Mouse (Mus musculus): ENCODE measurements at regions not wholly inside any gene's neighbourhood (a gene's known extent, or its start where the extent isn't known, plus 50 kb on each side); places are given as distances from the start of the nearest gene placed in this dataset.
A peak's percentile ranks its signal among the peaks of the same experiment; 100 is the strongest.

DNA sequence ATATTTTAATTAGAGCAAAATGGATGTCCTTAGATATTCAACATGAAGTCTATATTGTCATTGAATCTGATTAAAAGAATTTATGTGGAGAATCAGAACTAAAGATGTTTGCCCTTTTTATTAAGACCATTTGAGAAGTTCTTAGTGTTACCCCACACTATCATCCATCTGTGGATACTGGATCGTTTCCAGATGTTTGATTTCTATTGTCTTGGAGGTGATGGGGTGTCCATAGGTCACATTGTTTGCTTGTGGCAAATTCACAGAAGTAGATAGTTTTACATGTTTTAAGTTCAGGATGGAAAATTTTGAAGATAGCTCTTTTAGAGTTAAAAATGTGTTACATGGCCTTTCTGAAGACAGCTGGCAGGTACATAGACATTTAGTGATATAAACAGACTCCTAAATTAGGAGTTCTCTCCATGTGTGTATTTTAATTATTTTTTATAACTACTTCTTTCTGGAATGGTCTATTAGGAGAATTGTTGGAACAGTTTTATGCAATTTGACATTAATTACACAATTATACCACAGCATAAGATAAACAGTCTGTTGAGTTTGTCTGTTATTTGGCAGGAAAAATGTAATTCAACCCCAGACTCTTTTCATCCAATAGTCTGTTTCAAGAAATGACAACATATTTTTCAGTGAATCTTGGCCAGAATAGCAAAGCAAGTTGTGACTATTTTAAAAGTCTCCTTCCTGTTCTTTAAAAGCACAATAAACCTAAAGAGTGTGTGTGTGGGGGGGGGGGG, 368.8 kb upstream of the Plscr5 start:
- DNase-seq (ENCODE audit: extremely low spot score in 1 of 2, low spot score in 1 of 2) = no peak

- DNase-seq (ENCODE audit: extremely low spot score in 1 of 2, low spot score in 1 of 2) = no peak
Measured at GRCm38 (mm10) chr9:91818616-91819328, 374.0 kb upstream of the Plscr5 start.

GRCm38 (mm10) chr9:91803372-91803961, 389.3 kb upstream of the Plscr5 start:
- no peak for DNase-seq (ENCODE audit: extremely low spot score in 1 of 2, low spot score in 1 of 2)

GRCm38 (mm10) chr9:91798837-91799225, 393.9 kb upstream of the Plscr5 start:
- DNase-seq (ENCODE audit: extremely low spot score in 1 of 2, low spot score in 1 of 2) = no peak

- DNase-seq (ENCODE audit: extremely low spot score in 1 of 2, low spot score in 1 of 2) = peak in 1 of 2 experiments; percentile 38
Measured at GRCm38 (mm10) chr9:91798171-91798836, 394.4 kb upstream of the Plscr5 start.

- no peak for DNase-seq (ENCODE audit: extremely low spot score in 1 of 2, low spot score in 1 of 2)
Measured at GRCm38 (mm10) chr9:91796976-91797375, 395.8 kb upstream of the Plscr5 start.

DNA sequence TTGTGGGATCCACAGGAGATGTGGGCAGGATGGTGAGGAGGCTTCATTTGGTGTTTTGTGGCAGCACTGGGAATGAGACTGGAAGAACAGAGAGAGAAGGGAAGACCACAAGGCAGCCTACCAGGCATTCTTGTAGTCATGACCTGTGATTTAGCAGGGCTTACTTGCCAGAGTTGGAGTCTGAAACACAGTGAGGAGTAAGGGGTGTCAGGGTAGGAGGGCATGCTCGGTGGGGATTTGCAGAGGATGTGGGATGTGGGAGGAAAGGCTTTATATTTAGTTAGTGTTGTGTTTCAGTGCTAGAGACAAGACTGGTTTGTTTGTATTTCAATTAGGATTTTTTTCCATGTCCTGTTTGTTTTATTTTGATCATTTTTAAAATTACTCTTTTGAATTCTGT, 387.3 kb upstream of the Zic1 start:
- DNase-seq (ENCODE audit: extremely low spot score in 1 of 2, low spot score in 1 of 2) = no peak

- no peak for DNase-seq (ENCODE audit: extremely low spot score in 1 of 2, low spot score in 1 of 2)
Measured at GRCm38 (mm10) chr9:91711106-91711505, 345.5 kb upstream of the Zic1 start.

DNA sequence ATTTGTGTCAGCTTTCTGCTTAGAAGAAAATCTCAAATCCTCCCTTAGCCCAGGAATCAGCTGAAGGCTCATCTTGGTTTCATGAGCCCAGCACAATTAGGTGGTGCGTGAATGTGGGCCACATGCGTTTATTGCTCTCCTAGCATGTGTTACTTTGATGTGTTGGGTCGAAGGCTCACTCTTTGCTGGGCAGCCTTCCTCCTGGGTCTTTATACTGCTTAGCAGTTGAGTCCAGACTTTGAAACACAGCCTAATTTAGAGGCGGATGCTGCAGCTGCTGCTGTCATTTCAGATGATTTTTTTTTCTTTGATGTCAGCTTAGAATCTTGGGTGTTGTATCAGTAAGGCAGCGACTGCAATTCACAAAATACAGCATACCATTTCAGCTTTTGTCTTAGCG, 315.2 kb upstream of the Zic1 start:
- DNase-seq (ENCODE audit: extremely low spot score in 1 of 2, low spot score in 1 of 2) = no peak

- no peak for DNase-seq (ENCODE audit: extremely low spot score in 1 of 2, low spot score in 1 of 2)
Measured at GRCm38 (mm10) chr9:91666667-91667066, 301.1 kb upstream of the Zic1 start.

- no peak for DNase-seq (ENCODE audit: extremely low spot score in 1 of 2, low spot score in 1 of 2)
Measured at GRCm38 (mm10) chr9:91660089-91660488, 294.5 kb upstream of the Zic1 start.

GRCm38 (mm10) chr9:91654071-91654470, 288.5 kb upstream of the Zic1 start:
- peak in 1 of 2 experiments; percentile 5 for DNase-seq (ENCODE audit: extremely low spot score in 1 of 2, low spot score in 1 of 2)

DNA sequence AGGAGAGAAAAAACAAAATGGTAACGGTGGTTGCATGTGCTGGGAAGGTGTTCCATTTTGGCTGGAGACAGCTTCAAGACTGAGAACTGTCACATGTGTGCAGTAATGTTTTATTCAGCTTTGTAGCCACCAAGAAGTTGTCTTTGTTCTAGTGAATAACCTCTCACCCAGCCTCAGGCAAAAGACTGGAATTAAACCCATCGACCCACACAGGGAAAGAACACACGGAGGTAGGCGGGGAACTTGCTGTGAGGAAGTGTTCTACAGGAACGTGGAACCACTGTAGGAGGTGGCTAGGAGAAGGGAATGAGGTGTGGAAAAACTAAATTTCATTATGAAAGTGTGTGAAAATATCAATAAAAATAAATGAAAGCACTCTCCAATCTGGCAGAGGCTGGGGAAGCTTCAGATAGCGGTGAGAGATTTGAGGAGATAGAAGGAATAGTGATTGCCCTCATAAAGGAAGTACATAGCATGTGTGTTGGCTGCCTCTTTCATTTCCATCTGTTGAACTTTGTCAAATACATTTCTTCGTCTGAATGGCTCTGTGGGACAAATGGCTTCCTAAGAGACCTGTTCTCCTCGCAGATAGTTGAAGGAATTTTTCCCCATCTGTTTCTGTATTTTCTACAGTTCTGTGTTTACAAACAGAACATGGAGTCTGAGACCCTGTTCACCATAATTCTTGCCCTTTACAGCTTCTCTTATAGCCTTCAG, 286.9 kb upstream of the Zic1 start:
- no peak for DNase-seq (ENCODE audit: extremely low spot score in 1 of 2, low spot score in 1 of 2)

GRCm38 (mm10) chr9:91610401-91610800, 244.8 kb upstream of the Zic1 start:
- no peak for DNase-seq (ENCODE audit: extremely low spot score in 1 of 2, low spot score in 1 of 2)

DNA sequence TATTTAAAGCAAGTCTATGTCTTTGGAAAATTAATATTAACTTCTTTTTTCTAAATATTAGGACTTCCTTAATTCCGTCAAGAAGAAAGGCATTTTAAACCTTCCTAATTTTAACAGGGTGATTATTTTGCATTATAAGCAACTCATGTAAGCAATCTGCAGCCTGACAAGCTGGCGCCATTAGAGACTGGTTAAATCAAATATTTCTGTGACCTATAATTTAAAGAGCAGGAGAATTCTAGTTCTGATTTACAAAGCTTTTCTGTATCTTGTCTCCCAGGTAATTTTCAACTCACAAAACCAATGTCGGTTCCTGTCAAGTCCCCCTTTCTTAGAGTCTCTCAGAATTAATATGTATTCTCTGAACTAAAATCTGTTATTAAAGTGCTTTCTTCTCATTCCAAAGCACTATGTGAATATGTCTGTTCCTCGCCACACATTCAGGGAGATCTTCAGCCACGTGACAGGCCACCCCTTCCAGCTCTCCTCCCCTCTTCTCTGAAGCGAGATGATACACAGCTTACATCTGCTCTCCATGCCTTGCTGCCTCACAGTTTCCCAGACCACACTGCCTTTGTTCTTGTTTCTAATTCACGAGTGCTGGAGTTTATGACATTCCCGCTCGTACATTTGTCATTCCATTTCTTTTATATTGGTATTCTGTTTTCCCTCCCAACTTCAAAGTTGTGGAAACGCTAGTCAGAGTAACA, 244.0 kb upstream of the Zic1 start:
- no peak for DNase-seq (ENCODE audit: extremely low spot score in 1 of 2, low spot score in 1 of 2)

DNA sequence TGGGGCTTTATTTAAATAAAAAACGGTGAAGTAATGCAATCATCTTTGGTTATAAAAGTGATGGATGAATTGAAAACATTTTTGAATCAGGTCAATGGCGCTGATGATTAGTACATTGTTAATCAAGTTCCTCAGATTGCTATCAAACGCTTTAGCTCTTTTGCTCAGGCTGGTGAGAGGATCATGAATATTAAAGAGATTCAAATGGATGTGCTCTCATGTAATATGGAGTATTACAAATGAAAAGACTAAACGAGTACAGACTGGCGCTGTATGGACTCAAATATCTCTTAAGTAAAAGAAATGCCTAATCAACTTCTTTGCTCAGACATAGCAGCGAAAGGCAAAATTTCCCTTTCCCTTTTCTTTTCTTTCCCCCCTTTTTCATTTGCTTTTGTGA, 236.1 kb upstream of the Zic1 start:
- no peak for DNase-seq (ENCODE audit: extremely low spot score in 1 of 2, low spot score in 1 of 2)

DNA sequence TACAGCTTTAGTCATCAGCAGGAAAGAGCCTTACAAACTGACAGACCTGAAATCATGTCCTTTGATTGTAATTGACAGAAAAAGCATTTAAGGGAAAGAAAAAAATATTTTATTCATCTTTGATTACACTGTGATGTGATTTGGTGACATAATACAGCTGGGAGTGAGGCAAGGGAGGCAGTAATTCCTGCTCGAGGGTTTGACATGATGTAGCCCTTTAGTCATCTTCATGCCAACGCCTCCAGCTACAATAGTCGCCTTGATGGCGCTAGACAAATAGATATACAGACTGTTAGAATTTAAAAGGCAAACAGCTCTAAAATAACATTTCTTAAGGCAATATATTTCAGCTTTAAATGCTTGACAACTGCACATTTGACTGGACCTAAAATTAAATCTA, 226.3 kb upstream of the Zic1 start:
- DNase-seq (ENCODE audit: extremely low spot score in 1 of 2, low spot score in 1 of 2) = no peak

GRCm38 (mm10) chr9:91588756-91589155, 223.1 kb upstream of the Zic1 start:
- no peak for DNase-seq (ENCODE audit: extremely low spot score in 1 of 2, low spot score in 1 of 2)

GRCm38 (mm10) chr9:91587861-91588260, 222.3 kb upstream of the Zic1 start:
- no peak for DNase-seq (ENCODE audit: extremely low spot score in 1 of 2, low spot score in 1 of 2)

GRCm38 (mm10) chr9:91587271-91587670, 221.7 kb upstream of the Zic1 start:
- DNase-seq (ENCODE audit: extremely low spot score in 1 of 2, low spot score in 1 of 2) = no peak

Measured in frontal cortex, adult 2 months (tissue).